Mouse (Mus musculus): ENCODE measurements around the gene Zfp988. TPM values are rescaled to one million over a fixed set of nuclear protein-coding genes. Genes with fewer than 3 reads are reported as not detected.
"Not testable (repeated sequence)": the region's sequence is repeated elsewhere in the genome, so short reads cannot be mapped to it uniquely, and the experiment has no call there.

The Zfp988 gene
- total and polyA plus RNA-seq, 2 experiments = not detected

DNA sequence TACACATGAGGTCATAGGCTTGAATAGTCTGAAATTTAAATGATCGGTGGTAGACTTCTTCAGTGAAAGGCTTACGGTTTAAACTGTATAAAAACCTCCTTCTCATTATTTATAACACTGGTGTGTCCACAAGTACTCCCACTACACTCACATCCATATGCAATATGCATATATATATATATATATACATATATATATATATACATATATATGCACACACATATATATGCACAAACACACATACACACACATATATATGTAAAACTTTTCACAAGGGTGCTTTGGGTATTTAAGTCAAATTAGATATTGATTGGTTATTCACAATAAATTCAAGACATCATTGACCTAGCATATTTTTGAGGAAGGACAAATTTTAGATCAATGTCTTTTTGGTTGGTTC lies 51.7 kb downstream of the Zfp988 start:
- not testable (repeated sequence) for H3K27me3 ChIP-seq (ENCODE audit: control insufficient read depth, insufficient read depth, low read length); DNase-seq (ENCODE audit: extremely low read depth, low read depth, low spot score); H3K27ac ChIP-seq (replicated peaks; ENCODE audit: insufficient read depth, low read depth, low read length); H3K4me1 ChIP-seq (ENCODE audit: control insufficient read depth, insufficient read depth, low read length); H3K79me2 ChIP-seq (ENCODE audit: control insufficient read depth, insufficient read depth, low read length); H3K4me3 ChIP-seq (ENCODE audit: insufficient read depth, low read depth, low read length); H3K9ac ChIP-seq (ENCODE audit: low read depth, low read length); H3K36me3 ChIP-seq (ENCODE audit: control insufficient read depth, insufficient read depth, low read length)
- WGBS = no CpG with 5 or more reads among the region's 2 CpGs

DNA sequence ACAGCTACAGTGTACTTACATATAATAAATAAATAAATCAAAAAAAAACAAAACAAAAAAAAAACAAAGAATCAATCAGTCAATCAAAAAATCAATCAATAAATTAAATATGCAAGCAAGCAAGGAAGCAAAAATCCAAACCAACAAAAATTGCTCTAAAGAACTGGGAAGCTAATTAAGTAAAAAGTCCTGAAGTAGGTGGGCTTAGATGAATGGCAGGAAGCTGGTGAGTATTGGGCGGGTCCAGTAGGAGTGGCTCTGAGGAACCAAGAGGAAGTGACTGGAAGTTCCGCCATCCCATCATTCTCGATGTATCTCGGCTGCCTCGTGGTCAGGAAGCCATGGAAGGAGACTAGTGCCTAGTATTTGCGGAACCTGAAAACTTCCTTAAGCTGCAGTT lies 55.5 kb downstream of the Zfp988 start, which contains the start of gene Zfp978:
Zfp978 (plus strand) TSS at position 301 of the 400 bp plus-strand sequence.
- H3K27ac ChIP-seq (replicated peaks; ENCODE audit: insufficient read depth, low read depth, low read length); DNase-seq (ENCODE audit: extremely low read depth, low read depth, low spot score); H3K4me1 ChIP-seq (ENCODE audit: control insufficient read depth, insufficient read depth, low read length); H3K9ac ChIP-seq (ENCODE audit: low read depth, low read length); H3K36me3 ChIP-seq (ENCODE audit: control insufficient read depth, insufficient read depth, low read length); H3K79me2 ChIP-seq (ENCODE audit: control insufficient read depth, insufficient read depth, low read length); H3K27me3 ChIP-seq (ENCODE audit: control insufficient read depth, insufficient read depth, low read length); H3K4me3 ChIP-seq (ENCODE audit: insufficient read depth, low read depth, low read length): not testable (repeated sequence)
- no CpG with 5 or more reads among the region's 6 CpGs for WGBS

DNA sequence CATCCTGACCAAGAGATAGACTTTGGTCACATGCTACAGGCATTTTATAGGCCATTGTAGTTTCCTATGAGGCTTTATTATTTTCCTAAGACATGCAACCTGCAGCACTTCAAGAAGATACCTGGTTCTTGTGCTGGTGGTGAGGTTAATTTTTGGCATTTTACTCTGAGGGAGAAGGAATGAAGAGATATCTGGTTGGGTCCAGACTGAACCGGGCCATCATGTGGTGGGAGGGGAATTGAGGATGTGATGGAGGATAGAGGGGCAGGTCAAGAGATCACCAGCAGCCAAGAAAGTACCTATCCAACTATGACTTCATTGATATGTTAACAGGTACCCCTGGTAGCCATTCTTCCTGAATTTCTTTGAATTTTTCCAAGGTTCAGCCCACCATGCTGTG lies 56.4 kb downstream of the Zfp988 start:
- not testable (repeated sequence) for H3K4me3 ChIP-seq (ENCODE audit: insufficient read depth, low read depth, low read length); DNase-seq (ENCODE audit: extremely low read depth, low read depth, low spot score); H3K4me1 ChIP-seq (ENCODE audit: control insufficient read depth, insufficient read depth, low read length); H3K36me3 ChIP-seq (ENCODE audit: control insufficient read depth, insufficient read depth, low read length); H3K79me2 ChIP-seq (ENCODE audit: control insufficient read depth, insufficient read depth, low read length); H3K27ac ChIP-seq (replicated peaks; ENCODE audit: insufficient read depth, low read depth, low read length); H3K27me3 ChIP-seq (ENCODE audit: control insufficient read depth, insufficient read depth, low read length); H3K9ac ChIP-seq (ENCODE audit: low read depth, low read length)
- WGBS = no CpG with 5 or more reads among the region's 1 CpGs

DNA sequence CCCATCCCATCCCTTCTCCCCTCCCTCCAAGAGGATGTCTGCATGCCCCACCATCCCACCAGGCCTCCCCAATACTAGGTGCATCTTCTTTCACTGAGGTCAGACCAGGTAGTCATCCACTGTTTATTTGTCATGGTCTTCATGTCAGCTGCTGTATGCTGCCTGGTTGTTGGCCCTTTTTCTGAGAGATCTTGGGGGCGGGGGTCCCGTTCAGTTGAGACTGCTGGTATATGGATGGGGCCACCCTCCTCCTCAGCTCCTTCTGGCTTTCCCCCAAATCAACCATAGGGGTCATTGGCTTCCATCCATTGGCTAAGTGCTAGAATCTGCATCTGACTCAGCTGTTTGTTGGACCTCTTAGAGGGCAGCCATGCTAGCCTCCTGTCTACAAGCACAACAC lies 64.1 kb downstream of the Zfp988 start:
- not testable (repeated sequence) for H3K4me1 ChIP-seq (ENCODE audit: control insufficient read depth, insufficient read depth, low read length); DNase-seq (ENCODE audit: extremely low read depth, low read depth, low spot score); H3K36me3 ChIP-seq (ENCODE audit: control insufficient read depth, insufficient read depth, low read length); H3K27me3 ChIP-seq (ENCODE audit: control insufficient read depth, insufficient read depth, low read length); H3K9ac ChIP-seq (ENCODE audit: low read depth, low read length); H3K4me3 ChIP-seq (ENCODE audit: insufficient read depth, low read depth, low read length); H3K79me2 ChIP-seq (ENCODE audit: control insufficient read depth, insufficient read depth, low read length); H3K27ac ChIP-seq (replicated peaks; ENCODE audit: insufficient read depth, low read depth, low read length)
- WGBS = no CpG with 5 or more reads among the region's 2 CpGs

DNA sequence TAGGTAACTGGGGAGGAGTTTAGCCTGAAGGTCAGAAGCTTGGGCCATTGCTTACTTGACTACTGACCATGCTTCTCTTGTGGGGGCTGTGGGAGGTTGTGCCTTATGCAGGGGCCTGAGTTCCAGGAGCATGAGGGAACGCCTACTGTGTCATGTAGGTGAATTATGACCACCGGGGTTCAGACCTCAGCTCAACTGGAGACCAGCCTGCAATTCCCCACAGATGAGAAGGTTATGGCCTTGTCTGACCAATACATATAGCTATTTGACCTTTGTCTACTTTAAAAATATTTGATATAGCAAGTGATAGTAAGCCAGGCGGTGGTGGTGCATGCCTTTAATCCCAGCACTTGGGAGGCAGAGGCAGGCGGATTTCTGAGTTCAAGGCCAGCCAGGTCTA lies 77.7 kb downstream of the Zfp988 start:
- H3K9ac ChIP-seq (ENCODE audit: low read depth, low read length); H3K27me3 ChIP-seq (ENCODE audit: control insufficient read depth, insufficient read depth, low read length); DNase-seq (ENCODE audit: extremely low read depth, low read depth, low spot score); H3K4me1 ChIP-seq (ENCODE audit: control insufficient read depth, insufficient read depth, low read length); H3K36me3 ChIP-seq (ENCODE audit: control insufficient read depth, insufficient read depth, low read length); H3K27ac ChIP-seq (replicated peaks; ENCODE audit: insufficient read depth, low read depth, low read length); H3K79me2 ChIP-seq (ENCODE audit: control insufficient read depth, insufficient read depth, low read length); H3K4me3 ChIP-seq (ENCODE audit: insufficient read depth, low read depth, low read length): not testable (repeated sequence)
- 82% methylated on average over 4 of the region's 4 CpGs for WGBS

Other genes with a start within 250 kb of the Zfp988 start
- 1.1 TPM in 2 replicates for gene Zfp991, start 173.6 kb upstream of the Zfp988 start, total RNA-seq (2014; rRNA removed)
- gene Zfp991, start 173.6 kb upstream of the Zfp988 start, polyA plus RNA-seq (2012; rRNA removed) = 0.05 TPM in 1 of 2 replicates, not detected in the other
- gene Zfp978, start 55.6 kb downstream of the Zfp988 start, total RNA-seq (2014; rRNA removed) = not detected in 2 replicates
- gene Zfp978, start 55.6 kb downstream of the Zfp988 start, polyA plus RNA-seq (2012; rRNA removed) = not detected in 2 replicates
- gene Zfp982, start 186.7 kb downstream of the Zfp988 start, total RNA-seq (2014; rRNA removed) = 1.3 and 3.1 TPM in 2 replicates
- 0.07 and 0.13 TPM in 2 replicates for gene Zfp982, start 186.7 kb downstream of the Zfp988 start, polyA plus RNA-seq (2012; rRNA removed)
- gene Gm16503, start 234.5 kb downstream of the Zfp988 start, total RNA-seq (2014; rRNA removed) = not detected in 2 replicates
- not detected in 2 replicates for gene Gm16503, start 234.5 kb downstream of the Zfp988 start, polyA plus RNA-seq (2012; rRNA removed)
- gene Zfp985, start 247.6 kb downstream of the Zfp988 start, total RNA-seq (2014; rRNA removed) = not detected in 2 replicates
- not detected in 2 replicates for gene Zfp985, start 247.6 kb downstream of the Zfp988 start, polyA plus RNA-seq (2012; rRNA removed)

Data from liver, adult 2 months (tissue).